Mouse (Mus musculus) 3T3-L1 (cell line): ENCODE data around the gene Mien1.

Source experiments
- DNase-seq: peaks from one replicate; pipeline ENCODE4 v3.0.0-alpha.2; 2015; ENCODE audit warnings: low read depth, low spot score

Gene Mien1

GRCm38 (mm10) chr11:98428436-98428835, 10.4 kb downstream of the Mien1 start:
- no peak for DNase-seq

- no peak for DNase-seq
Observed at GRCm38 (mm10) chr11:98426592-98426991, 12.2 kb downstream of the Mien1 start.

GRCm38 (mm10) chr11:98418939-98419547, 19.7 kb downstream of the Mien1 start:
- no peak for DNase-seq

GRCm38 (mm10) chr11:98418273-98418672, 20.5 kb downstream of the Mien1 start:
- DNase-seq = no peak

- DNase-seq = no peak
Observed at GRCm38 (mm10) chr11:98417074-98417473, 21.7 kb downstream of the Mien1 start.

DNA sequence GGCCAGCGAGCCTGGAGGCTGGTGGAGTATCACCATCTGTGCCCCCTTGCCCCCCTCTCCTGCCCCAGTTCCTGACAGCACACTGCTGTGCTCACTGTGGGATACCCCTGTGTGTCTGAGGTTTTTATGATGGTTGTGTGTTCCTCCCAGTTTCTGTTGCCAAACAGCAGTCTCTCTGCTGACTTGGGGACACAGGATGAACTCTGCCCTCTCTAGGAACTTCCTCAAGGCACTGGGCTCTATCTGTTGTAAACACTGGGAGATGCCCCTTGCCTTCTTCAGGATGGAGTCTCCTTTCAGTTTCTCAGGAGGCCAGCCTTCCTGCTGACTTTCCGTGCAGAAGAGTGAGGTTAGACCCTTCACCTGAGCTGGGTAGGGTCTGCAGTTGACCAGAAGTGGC, 24.6 kb downstream of the Mien1 start:
- no peak for DNase-seq

DNA sequence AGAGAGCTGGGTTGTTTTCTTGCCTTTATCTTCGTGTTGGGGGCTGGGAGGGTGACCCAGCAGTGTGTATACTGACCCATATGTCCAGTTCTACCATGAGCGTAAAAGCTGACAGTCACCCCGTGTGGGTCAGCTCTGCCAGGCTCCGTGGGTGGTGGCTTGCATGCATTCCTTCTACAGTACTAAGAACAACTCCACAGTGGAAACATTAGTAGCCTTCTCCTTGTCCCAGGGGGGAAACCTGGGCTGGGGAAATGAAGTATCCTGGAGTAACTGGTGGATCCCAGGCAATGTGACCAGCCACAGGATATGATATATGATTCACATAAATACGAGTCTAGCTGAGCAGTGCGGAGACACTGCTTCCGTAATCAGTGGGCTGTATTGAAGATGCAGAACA, 25.1 kb downstream of the Mien1 start:
- DNase-seq = peak; percentile 72

DNA sequence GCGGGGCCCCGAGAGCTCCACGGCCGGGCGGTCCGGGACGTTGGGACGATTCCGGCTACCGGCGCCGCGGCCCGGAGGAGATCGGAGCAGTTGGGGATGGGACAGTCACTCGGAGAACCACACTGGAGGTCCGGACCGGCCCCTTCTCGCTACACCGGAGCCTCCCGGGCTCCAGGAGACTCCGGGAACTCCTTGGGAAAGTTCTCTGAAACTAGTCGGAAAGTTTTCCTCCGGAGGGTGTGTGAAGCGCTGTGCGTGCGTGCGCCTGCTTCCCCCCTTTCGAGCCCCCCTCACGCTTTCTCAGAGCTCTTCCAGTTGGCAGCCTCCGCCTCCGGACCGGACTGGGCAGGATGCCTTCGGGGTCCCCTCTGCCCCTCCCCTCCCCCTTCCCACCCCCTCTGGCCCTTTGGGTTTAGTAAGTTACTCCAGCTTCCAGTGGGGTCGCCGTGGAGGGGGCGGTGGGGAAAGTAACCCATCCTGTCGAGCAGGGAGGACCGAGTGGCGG, 25.9 kb downstream of the Mien1 start:
- peak; percentile 43 for DNase-seq

DNA sequence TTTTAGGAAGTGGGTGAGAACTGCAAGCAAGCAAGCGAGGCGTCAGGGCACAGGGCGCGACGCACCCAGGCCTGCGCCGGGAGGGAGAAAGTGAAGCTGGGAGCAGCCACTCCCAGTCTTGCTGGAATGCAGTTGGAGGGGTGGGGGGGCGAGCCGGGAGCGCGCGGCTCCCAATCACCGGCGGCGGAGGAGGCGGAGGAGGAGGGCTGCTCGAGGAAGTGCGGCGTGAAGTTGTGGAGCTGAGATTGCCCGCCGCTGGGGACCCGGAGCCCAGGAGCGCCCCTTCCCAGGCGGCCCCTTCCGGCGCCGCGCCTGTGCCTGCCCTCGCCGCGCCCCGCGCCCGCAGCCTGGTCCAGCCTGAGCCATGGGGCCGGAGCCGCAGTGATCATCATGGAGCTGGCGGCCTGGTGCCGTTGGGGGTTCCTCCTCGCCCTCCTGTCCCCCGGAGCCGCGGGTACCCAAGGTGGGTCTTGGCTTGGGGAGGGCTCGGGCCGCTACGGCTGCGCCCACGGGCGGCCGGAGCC, 26.5 kb downstream of the Mien1 start, which contains the start of gene Erbb2:
Erbb2 (plus strand) TSS at position 198 of the 524 bp plus-strand sequence.
- DNase-seq = peak; percentile 82

GRCm38 (mm10) chr11:98409341-98409822, 29.4 kb downstream of the Mien1 start:
- DNase-seq = no peak

GRCm38 (mm10) chr11:98408872-98409271, 29.9 kb downstream of the Mien1 start:
- no peak for DNase-seq

- DNase-seq = no peak
Observed at GRCm38 (mm10) chr11:98406621-98407020, 32.2 kb downstream of the Mien1 start.

DNA sequence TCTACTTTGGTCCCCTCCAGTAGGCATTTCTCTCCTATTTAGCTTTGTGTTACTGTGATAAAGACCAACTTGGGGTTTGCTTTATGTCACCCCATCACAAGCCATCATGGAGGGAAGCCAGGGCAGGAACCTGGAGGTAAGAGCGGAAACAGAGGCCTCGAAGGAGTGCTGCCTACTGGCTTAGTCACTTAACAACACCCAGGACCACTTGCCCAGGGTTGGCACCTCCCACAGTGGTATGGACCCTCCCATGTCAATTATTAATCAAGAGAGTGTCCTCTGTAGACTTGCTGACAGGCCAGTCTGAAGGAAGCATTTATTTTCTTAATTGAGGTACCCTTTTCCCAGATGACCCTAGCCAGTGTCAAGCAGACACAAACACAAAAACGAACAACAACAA, 38.0 kb downstream of the Mien1 start:
- DNase-seq = peak; percentile 50

DNA sequence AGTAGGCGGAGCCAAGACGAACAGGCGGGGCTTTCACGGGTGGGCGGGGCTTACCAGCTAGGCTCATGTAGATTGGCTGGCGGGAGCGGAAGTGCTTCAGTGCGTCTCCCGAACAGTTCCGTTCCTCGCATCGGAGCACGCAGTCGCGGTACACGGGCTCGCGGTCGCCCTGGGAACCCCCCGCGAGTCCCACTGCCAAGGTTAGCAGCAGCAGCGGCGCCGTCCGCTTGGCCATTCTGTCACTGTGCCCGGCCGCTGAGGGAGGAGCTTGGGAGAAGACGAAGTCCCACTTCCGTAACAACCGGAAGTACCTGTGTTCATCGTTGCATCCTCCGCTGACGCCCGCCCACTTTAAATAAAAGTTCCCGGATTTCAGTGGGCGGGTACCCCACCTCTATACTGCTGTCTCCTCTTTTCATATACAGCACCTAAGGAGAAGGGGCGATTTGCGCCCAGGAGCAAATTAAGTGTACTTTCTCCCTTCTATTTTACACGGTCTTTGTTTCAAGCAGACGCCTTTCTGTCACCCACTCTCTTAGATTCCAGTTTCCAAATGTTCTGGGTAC, 38.5 kb downstream of the Mien1 start, which contains the start of gene Pgap3:
Pgap3 (minus strand) TSS at position 330 of the 566 bp plus-strand sequence.
- peak; percentile 95 for DNase-seq

GRCm38 (mm10) chr11:98397946-98398345, 40.8 kb downstream of the Mien1 start:
- no peak for DNase-seq

DNA sequence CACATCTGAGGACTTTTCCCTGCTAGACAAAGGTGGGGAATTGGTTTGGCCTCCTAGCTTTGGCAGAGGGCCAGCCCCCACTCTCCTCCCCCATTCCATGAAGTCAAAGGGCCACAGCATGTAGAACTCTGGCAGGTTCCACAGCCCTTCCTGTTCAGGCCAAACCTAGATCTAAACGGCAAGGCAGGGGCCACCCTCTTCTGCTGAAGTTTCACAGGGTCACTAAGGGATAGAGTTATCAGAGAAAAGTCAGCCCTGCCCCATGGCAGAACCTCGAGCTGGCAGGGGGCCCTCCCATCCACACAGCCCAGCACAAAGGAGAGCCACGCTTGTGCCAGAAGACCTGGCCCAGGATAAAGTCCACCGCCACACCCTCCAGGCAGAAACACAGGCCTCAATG, 43.8 kb downstream of the Mien1 start:
- no peak for DNase-seq

- no peak for DNase-seq
Observed at GRCm38 (mm10) chr11:98394301-98394700, 44.5 kb downstream of the Mien1 start.

GRCm38 (mm10) chr11:98393317-98393716, 45.5 kb downstream of the Mien1 start:
- DNase-seq = no peak

- no peak for DNase-seq
Observed at GRCm38 (mm10) chr11:98392645-98393044, 46.1 kb downstream of the Mien1 start.

GRCm38 (mm10) chr11:98392034-98392433, 46.8 kb downstream of the Mien1 start:
- DNase-seq = no peak

- DNase-seq = no peak
Observed at GRCm38 (mm10) chr11:98390141-98390540, 48.6 kb downstream of the Mien1 start.

GRCm38 (mm10) chr11:98389221-98389780, 49.5 kb downstream of the Mien1 start:
- peak; percentile 56 for DNase-seq

DNA sequence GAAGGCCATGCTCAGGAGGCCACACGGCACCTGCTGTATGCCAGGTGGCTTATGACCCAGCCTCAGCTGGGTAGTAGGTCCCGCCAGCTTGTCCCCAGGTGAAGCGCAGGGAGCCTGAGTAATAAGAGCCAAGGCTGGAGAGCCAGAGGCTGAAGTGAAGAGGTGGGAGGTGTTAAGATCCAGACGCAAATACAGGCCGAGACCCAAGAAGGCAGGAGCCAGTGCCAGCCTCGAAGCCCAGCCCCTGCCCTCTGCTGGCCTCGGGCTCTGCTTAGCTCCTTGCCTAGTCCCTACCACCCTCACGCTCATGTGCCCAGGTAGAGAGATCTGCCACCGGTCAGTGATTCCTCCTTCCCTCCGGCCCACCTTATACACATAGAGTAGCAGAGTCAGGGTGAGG, 50.5 kb downstream of the Mien1 start:
- DNase-seq = no peak
